Mouse (Mus musculus) urinary bladder, postnatal 4 days (tissue): ENCODE results near the gene Gm9117.
"Not testable (repeated sequence)": the region's sequence is repeated elsewhere in the genome, so short reads cannot be mapped to it uniquely, and the experiment has no call there.

Source experiments
- DNase-seq, 2 experiments: peaks; one replicate each; pipeline ENCODE4 v3.0.0; 2021 to 2022; ENCODE audit warnings: low spot score in 2 of 2

Gm9117 gene

DNA sequence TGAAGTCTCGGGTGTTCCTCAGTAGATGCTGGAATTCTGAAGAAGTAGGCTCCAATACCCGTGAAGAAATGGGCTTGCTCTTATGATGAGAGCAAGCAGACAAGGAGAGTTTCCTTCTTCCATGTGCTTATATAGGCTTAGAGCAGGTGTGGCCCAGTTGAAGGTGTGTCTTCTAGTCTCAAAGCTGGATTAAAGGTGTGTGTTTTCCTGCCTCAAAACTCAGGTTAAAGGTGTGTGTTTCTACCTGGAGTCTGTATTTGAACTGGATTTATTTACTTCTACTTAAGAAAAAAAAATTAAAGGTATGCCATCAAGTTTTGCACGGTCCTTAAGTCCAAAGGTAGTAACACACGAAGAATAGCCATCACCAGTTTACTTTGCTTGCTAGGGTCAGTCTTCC, at the start of gene Gm9117:
TSS of gene Gm9117 (minus strand) at position 101 of the 400 bp plus-strand sequence.
- DNase-seq: not testable (repeated sequence)

DNA sequence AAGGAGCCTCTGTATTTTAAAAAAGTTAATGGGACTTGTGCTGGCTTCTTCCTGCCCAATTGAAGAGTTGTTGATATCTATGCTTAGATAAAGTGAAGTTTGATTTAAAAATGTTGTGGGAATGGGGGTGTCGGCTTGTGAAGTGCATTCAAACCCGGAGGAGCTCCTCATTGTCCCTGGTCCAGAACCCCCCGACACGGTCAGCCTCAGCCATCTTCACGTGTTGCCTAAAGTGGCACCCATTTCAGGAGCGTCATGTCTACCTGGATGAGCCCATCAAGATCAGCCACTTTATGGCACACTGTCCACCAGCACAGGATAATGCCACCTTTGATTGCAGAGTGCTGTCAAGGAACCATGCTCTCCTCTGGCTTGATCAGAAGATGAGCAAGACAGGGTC, 25.6 kb upstream of the Gm9117 start:
- peak in 1 of 2 experiments; percentile 55 for DNase-seq

DNA sequence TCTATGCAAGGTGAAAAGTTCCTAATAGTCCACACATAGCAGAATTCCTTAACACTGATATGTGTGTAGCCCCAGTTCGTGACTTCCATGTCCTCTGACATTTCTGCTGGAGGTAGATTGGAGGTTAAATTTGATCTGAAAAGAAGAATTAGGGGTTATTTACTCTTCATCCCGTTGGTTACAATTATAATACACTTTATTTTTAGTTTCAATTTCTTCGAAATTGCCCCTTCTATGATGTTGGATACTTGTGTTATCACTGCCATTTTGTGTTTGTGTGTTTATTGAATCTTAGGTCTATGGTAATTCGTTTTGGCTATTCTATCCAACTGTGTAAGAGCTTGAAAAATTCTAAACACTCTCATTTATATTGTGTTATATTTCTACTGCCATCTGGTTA, 17.9 kb upstream of the Gm9117 start, which contains the start of gene Tdpoz5:
TSS of gene Tdpoz5 (minus strand) at position 101 of the 400 bp plus-strand sequence.
- not testable (repeated sequence) for DNase-seq

DNA sequence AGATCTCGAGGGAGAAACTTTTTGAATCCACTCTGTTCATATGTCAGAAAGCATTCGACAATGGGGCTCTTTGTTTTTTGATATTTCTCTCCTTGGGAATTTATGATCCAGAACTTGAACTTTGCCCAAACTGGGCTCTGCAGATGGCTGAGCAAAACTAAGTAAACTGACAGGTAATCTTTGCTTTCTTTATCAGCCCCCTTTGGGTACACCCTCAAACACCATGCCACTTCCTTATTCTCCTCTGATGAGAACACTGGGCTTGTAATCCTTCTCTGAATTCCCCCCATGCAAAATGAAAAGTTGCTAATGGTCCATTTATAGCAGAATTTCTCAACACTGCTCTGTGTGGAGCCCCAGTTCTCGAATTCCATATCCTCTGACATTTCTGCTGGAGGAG, 5.0 kb downstream of the Gm9117 start:
- not testable (repeated sequence) for DNase-seq
